Mouse (Mus musculus) spleen, adult 2 months (tissue): Measurements from ENCODE around the gene Shisa4.

ENCODE experiments used
- CTCF ChIP-seq: fragments of 200-500 bp; IDR thresholded peaks from 2 replicates; pipeline ENCODE4 v1.5.1; 2011; ENCODE audit warnings: mild to moderate bottlenecking, inconsistent platforms; ENCODE audit not compliant: insufficient read depth, insufficient read length, insufficient replicate concordance; ENCODE audit errors: extremely low read depth
- POLR2A ChIP-seq: fragments of 200-500 bp; IDR thresholded peaks from 2 replicates; pipeline ENCODE4 v1.6.1; 2011; ENCODE audit warnings: low read depth, low read length, inconsistent platforms

DNA sequence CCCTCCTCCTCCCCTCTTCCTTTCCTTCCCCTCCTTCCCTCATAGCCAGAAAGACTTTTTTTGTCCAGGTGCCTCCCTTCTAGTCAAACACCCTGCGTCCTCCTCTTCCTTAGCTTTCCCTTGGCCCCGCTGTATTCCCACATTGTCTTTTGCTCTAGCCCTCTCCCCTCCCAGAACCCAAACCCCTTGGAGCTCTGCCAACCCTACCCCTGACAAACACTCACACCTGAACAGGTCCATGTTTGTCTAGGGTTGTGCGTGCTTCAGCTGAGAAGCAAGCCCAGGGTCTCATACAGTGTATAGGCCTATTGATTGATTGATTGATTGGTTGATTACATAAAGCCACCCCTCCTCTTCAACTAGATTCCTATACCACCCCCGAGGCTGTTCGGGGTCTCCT lies 5.6 kb downstream of the Shisa4 start:
- TF ChIP-seq POLR2A (no peak), CTCF (no peak)
